24 mouse cellular contexts compared by ENCODE assay signal in genomic region chr8:9067731-9068130, GRCm38 (mm10).
DNase-seq lines count a peak whose midpoint lies in the region; ATAC-seq and TF ChIP-seq lines count a peak whose summit lies in the region.
"Had no signal": no experiment of that assay in that cellular context is flagged by ENCODE, and none has a peak within 500 bp of the region (broad histone marks: within the 10 kb centered on the region; RNA-seq: fewer than 3 reads in every experiment).

No protein-coding gene starts in this region.

- no peak overlapping the region for H3K9ac ChIP-seq in embryonic facial prominence, embryonic 12.5 days
- H3K9ac ChIP-seq in lung, embryonic 14.5 days = no peak overlapping the region
- no peak overlapping the region for H3K9ac ChIP-seq in intestine, postnatal 0 days (ENCODE audit: low read depth, low read length)
- H3K9ac ChIP-seq: embryonic facial prominence, embryonic 15.5 days; forebrain, postnatal 0 days; hindbrain, embryonic 12.5 days; hindbrain, embryonic 15.5 days had no signal

- no peaks in the 10 kb centered on the region for H3K36me3 ChIP-seq in embryonic facial prominence, embryonic 12.5 days
- no peaks in the 10 kb centered on the region for H3K36me3 ChIP-seq in embryonic facial prominence, embryonic 10.5 days (replicated peaks)
- no peaks in the 10 kb centered on the region for H3K36me3 ChIP-seq in lung, embryonic 14.5 days (ENCODE audit: insufficient read depth)
- no peaks in the 10 kb centered on the region for H3K36me3 ChIP-seq in intestine, postnatal 0 days (ENCODE audit: control insufficient read depth, insufficient read depth)
- H3K36me3 ChIP-seq: embryonic facial prominence, embryonic 15.5 days; hindbrain, embryonic 12.5 days; hindbrain, embryonic 15.5 days had no signal

- WGBS in embryonic facial prominence, embryonic 12.5 days = 69% methylated on average over 1 of the region's 1 CpGs
- WGBS in embryonic facial prominence, embryonic 10.5 days = 68% methylated on average over 1 of the region's 1 CpGs
- WGBS in lung, embryonic 14.5 days = 32% methylated on average over 1 of the region's 1 CpGs
- 48% methylated on average over 1 of the region's 1 CpGs for WGBS in intestine, postnatal 0 days

- no peak overlapping the region for H3K27ac ChIP-seq in embryonic facial prominence, embryonic 12.5 days
- no peak overlapping the region for H3K27ac ChIP-seq in embryonic facial prominence, embryonic 10.5 days (replicated peaks)
- H3K27ac ChIP-seq in lung, embryonic 14.5 days (ENCODE audit: low read depth) = no peak overlapping the region
- no peak overlapping the region for H3K27ac ChIP-seq in intestine, postnatal 0 days (ENCODE audit: low read depth, low read length)
- H3K27ac ChIP-seq: embryonic facial prominence, embryonic 15.5 days; gastrocnemius, adult 2 months; hindbrain, embryonic 12.5 days; hindbrain, embryonic 15.5 days had no signal

- no peaks in the 10 kb centered on the region for H3K9me3 ChIP-seq in embryonic facial prominence, embryonic 12.5 days
- H3K9me3 ChIP-seq in embryonic facial prominence, embryonic 10.5 days = no peaks in the 10 kb centered on the region
- H3K9me3 ChIP-seq in lung, embryonic 14.5 days (ENCODE audit: low read depth, low read length) = no peaks in the 10 kb centered on the region
- H3K9me3 ChIP-seq in intestine, postnatal 0 days (ENCODE audit: control insufficient read depth) = no peaks in the 10 kb centered on the region
- H3K9me3 ChIP-seq: embryonic facial prominence, embryonic 15.5 days; hindbrain, embryonic 12.5 days; hindbrain, embryonic 15.5 days had no signal

- H3K4me3 ChIP-seq in embryonic facial prominence, embryonic 12.5 days = no peak overlapping the region
- no peak overlapping the region for H3K4me3 ChIP-seq in embryonic facial prominence, embryonic 10.5 days
- no peak overlapping the region for H3K4me3 ChIP-seq in lung, embryonic 14.5 days (ENCODE audit: low read depth, low read length)
- no peak overlapping the region for H3K4me3 ChIP-seq in intestine, postnatal 0 days (ENCODE audit: low read depth, low read length)
- H3K4me3 ChIP-seq: embryonic facial prominence, embryonic 15.5 days; gastrocnemius, adult 2 months; hindbrain, embryonic 12.5 days; hindbrain, embryonic 15.5 days had no signal

- H3K4me2 ChIP-seq in embryonic facial prominence, embryonic 12.5 days (replicated peaks) = no peak overlapping the region
- H3K4me2 ChIP-seq in lung, embryonic 14.5 days = no peak overlapping the region
- no peak overlapping the region for H3K4me2 ChIP-seq in intestine, postnatal 0 days (replicated peaks; ENCODE audit: low read depth)
- H3K4me2 ChIP-seq: embryonic facial prominence, embryonic 15.5 days; heart, embryonic 11.5 days; hindbrain, embryonic 12.5 days; hindbrain, embryonic 15.5 days had no signal

- DNase-seq in embryonic facial prominence, embryonic 10.5 days (ENCODE audit: low spot score) = no peak
- peak; percentile 15 for DNase-seq in kidney, adult 9 months
- no peak for DNase-seq in kidney, postnatal 4 days
- peak; percentile 18 for DNase-seq in lung, embryonic 14.5 days
- DNase-seq in lung, postnatal 10 days = no peak
- no peak for DNase-seq in spleen, postnatal 14 days (ENCODE audit: low spot score in 2 of 2)
- DNase-seq: adrenal gland, adult 8-10 months; cerebellum, adult 11-12 months; cerebellum, adult 8-10 months; cerebellum, postnatal 10 days; cerebellum, postnatal 36 days; embryo, embryonic 11 days; forebrain, postnatal 0 days; gastrocnemius, adult 2 months; gastrocnemius, postnatal 14 days; heart, adult 11 months had no signal

- no peaks in the 10 kb centered on the region for H3K27me3 ChIP-seq in embryonic facial prominence, embryonic 12.5 days
- H3K27me3 ChIP-seq in embryonic facial prominence, embryonic 10.5 days (replicated peaks; ENCODE audit: low read depth, poor library complexity, severe bottlenecking) = no peaks in the 10 kb centered on the region
- no peaks in the 10 kb centered on the region for H3K27me3 ChIP-seq in lung, embryonic 14.5 days (ENCODE audit: insufficient read depth, low read length)
- H3K27me3 ChIP-seq in intestine, postnatal 0 days (replicated peaks; ENCODE audit: control insufficient read depth, insufficient read depth, low read length) = no peaks in the 10 kb centered on the region
- H3K27me3 ChIP-seq: embryonic facial prominence, embryonic 15.5 days; hindbrain, embryonic 12.5 days; hindbrain, embryonic 15.5 days had no signal

- peak; percentile 52; the same call in 1 of the 2 replicates for ATAC-seq in embryonic facial prominence, embryonic 12.5 days (ENCODE audit: insufficient number of reproducible peaks, insufficient read depth, low FRiP score, low TSS enrichment)
- peak; percentile 50; the same call in 1 of the 2 replicates for ATAC-seq in lung, embryonic 14.5 days (ENCODE audit: insufficient read depth)
- 0 out of 2 replicates have a peak, but pooled peaks have one; percentile 19 for ATAC-seq in intestine, postnatal 0 days
- ATAC-seq: CD4-positive, CD25-positive, alpha-beta regulatory T cell, adult 4 months; forebrain, embryonic 14.5 days; forebrain, postnatal 0 days had no signal

- TF ChIP-seq CTCF in lung, embryonic 14.5 days (IDR thresholded peaks at IDR 0.05; ENCODE audit: low read depth) = no peak
- no peak for TF ChIP-seq CTCF in intestine, postnatal 0 days (IDR thresholded peaks at IDR 0.05; ENCODE audit: low read depth)

- no peaks in the 10 kb centered on the region for H3K4me1 ChIP-seq in embryonic facial prominence, embryonic 12.5 days
- H3K4me1 ChIP-seq in embryonic facial prominence, embryonic 10.5 days = no peaks in the 10 kb centered on the region
- H3K4me1 ChIP-seq in lung, embryonic 14.5 days (ENCODE audit: insufficient read depth) = peaks cover 20% of the 10 kb centered on the region
- 0 out of 2 replicates have a peak, but pooled peaks cover 5% of the 10 kb centered on the region for H3K4me1 ChIP-seq in intestine, postnatal 0 days (replicated peaks; ENCODE audit: control insufficient read depth, insufficient read depth, low read length)
- H3K4me1 ChIP-seq: embryonic facial prominence, embryonic 15.5 days; hindbrain, embryonic 12.5 days; hindbrain, embryonic 15.5 days had no signal

Comparison
In these comparisons a context has a peak if more than half of its experiments do, and no peak if none do; other contexts are left out.
1. DNase-seq: peak in kidney, adult 9 months (single experiment) and lung, embryonic 14.5 days (single experiment); none in embryonic facial prominence, embryonic 10.5 days (single experiment), kidney, postnatal 4 days (0 of 2), lung, postnatal 10 days (single experiment) and spleen, postnatal 14 days (0 of 2).
2. Peak in every context shown above with its lines, with median percentiles within 50 percentile points of each other: ATAC-seq.